Mouse (Mus musculus): ENCODE data around the gene Cand2. TPM values are rescaled to one million over a fixed set of nuclear protein-coding genes. Genes with fewer than 3 reads are reported as not detected.

Cand2 gene
- total RNA-seq (2023) = 5.3 to 6.8 TPM (median 6.4 TPM) in 4 replicates

GRCm38 (mm10) chr6:115774501-115774921 is at the start of gene Cand2:
Gene Cand2, plus strand, starts transcription at chr6:115774538.

GRCm38 (mm10) chr6:115761995-115762756 is 12.2 kb upstream of the Cand2 start, which contains the start of gene Tmem40:
Gene Tmem40, minus strand, starts transcription at chr6:115762410.

GRCm38 (mm10) chr6:115808488-115809231 is 34.3 kb downstream of the Cand2 start, which contains the start of gene Rpl32:
Gene Rpl32, minus strand, starts transcription at chr6:115808747.

GRCm38 (mm10) chr6:115838161-115838597 is 63.8 kb downstream of the Cand2 start, which contains the start of gene Efcab12:
Gene Efcab12, minus strand, starts transcription at chr6:115838412.

GRCm38 (mm10) chr6:115853091-115853813 is 78.9 kb downstream of the Cand2 start, which contains the start of the genes Mbd4 and Ift122:
Gene Mbd4, minus strand, starts transcription at chr6:115853371.
Gene Ift122, plus strand, starts transcription at chr6:115853470.

Other genes starting within 250 kb of the Cand2 start
- gene Tsen2, start 229.9 kb upstream of the Cand2 start, total RNA-seq (2023) = 7.5 to 9.6 TPM (median 8.1 TPM) in 4 replicates
- not detected in 4 replicates for gene Mkrn2os, start 182.0 kb upstream of the Cand2 start, total RNA-seq (2023)
- 26.7 to 42.8 TPM (median 35.7 TPM) in 4 replicates for gene Mkrn2, start 172.6 kb upstream of the Cand2 start, total RNA-seq (2023)
- gene Raf1, start 97.9 kb upstream of the Cand2 start, total RNA-seq (2023) = 138 to 157 TPM (median 146 TPM) in 4 replicates
- gene Tmem40, start 12.1 kb upstream of the Cand2 start, total RNA-seq (2023) = 0.92 TPM in 1 of 4 replicates, not detected in the others
- gene Rpl32, start 34.2 kb downstream of the Cand2 start, total RNA-seq (2023) = 2,398 to 2,648 TPM (median 2,491 TPM) in 4 replicates
- gene Efcab12, start 63.9 kb downstream of the Cand2 start, total RNA-seq (2023) = 0.21 TPM in 1 of 4 replicates, not detected in the others
- 21.1 to 27.1 TPM (median 22.1 TPM) in 4 replicates for gene Mbd4, start 78.8 kb downstream of the Cand2 start, total RNA-seq (2023)
- 3.0 to 5.5 TPM (median 4.0 TPM) in 4 replicates for gene Ift122, start 78.9 kb downstream of the Cand2 start, total RNA-seq (2023)
- gene Rho, start 157.2 kb downstream of the Cand2 start, total RNA-seq (2023) = not detected in 4 replicates
- gene H1foo, start 170.4 kb downstream of the Cand2 start, total RNA-seq (2023) = not detected in 4 replicates
- gene Plxnd1, start 220.5 kb downstream of the Cand2 start, total RNA-seq (2023) = 34.0 to 45.2 TPM (median 39.3 TPM) in 4 replicates

All from B cell, adult 62 days (primary cell).